Mouse (Mus musculus): ENCODE results near the gene Pbld1.

Gene Pbld1

DNA sequence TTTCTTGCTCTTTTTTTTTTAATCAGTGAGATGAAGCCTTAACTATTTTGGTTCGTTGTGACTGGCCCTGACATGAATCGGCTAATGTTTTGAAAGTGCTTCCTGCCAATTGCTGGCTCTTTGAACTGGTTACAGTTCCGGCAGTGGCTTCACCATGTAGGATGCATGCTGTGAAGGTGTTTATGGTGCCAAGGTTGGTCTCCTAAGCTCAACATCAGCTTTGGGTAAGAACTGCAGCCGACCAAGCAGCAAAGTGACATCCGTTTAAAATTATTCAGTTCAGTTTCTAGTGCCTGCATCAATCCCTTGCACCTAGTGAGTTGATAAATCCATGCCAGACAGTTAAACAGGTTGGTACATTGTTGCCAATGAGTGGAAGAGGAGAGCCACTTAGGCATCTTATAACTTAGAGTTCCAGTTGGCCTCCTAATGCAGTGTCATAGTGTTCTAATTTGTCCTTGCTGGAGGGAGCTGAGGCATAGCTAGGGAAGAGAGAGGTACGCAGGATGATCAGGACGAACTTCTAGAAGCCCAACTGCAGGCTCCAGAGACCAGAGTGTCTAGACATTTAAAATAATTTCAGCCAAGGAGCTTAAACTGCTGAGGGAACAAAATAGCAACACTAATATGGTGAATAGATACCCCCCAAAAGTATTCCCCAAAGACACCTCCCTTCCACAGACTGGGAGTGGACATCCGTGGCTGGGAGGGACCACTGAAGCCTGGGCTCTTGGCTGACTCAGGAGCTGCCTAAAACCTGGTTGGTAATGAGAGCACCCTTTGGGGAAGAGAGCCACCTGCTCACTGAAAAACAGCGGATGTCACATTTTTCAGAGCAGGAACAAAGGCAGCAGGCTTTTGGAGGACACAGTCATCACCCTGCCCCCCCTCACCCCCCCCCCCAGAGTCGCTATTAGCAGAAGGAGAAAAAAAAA is 32.9 kb downstream of the Pbld1 start:
- peak; percentile 88 for DNase-seq (ENCODE audit: low read depth, low spot score)

DNA sequence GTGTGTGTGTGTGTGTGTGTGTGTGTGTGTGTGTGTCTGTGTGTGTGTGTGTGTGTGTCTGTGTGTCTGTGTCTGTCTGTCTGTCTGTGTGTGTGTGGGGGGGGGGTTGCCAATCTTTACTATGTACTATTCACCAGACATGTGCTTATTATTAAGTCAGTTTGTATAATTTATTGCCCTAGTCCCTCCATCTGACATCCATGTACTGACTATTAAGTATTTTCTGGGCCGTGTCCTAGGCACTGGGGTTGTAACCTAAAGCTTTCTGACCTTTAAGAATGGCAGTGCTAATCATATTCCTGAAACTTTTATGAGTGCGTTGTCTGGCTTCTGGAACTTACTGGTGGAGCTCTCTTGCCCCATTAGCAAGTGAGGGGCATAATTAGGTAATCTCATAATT is 36.8 kb downstream of the Pbld1 start:
- no peak for DNase-seq (ENCODE audit: low read depth, low spot score)

GRCm38 (mm10) chr10:63098191-63098590 is 38.2 kb downstream of the Pbld1 start:
- DNase-seq (ENCODE audit: low read depth, low spot score): no peak

DNA sequence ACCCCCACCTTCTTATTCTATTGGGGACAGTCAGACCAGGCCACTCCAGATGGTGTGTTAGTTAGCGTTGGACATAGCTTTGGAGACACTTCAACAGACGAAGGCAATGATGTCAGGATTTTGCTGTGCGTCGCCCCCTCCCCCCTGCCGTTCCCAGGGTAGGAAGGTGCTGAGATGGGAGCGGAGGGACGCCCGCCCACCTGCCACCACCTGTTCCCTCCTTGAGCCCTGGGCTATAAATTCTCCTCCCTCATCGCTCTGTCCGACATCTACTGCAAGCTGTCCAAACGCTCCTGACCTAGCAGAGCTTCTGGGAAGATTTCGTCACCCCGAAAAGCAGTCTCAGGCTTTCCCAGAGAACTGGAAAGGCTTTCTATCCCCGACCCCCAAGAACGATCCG is 39.6 kb downstream of the Pbld1 start, which contains the start of gene Atoh7:
Atoh7 (plus strand) TSS at position 131 of the 400 bp plus-strand sequence.
- DNase-seq (ENCODE audit: low read depth, low spot score): peak; percentile 96

- DNase-seq (ENCODE audit: low read depth, low spot score): peak; percentile 95
Observed at GRCm38 (mm10) chr10:63099941-63100562, 40.1 kb downstream of the Pbld1 start.

DNA sequence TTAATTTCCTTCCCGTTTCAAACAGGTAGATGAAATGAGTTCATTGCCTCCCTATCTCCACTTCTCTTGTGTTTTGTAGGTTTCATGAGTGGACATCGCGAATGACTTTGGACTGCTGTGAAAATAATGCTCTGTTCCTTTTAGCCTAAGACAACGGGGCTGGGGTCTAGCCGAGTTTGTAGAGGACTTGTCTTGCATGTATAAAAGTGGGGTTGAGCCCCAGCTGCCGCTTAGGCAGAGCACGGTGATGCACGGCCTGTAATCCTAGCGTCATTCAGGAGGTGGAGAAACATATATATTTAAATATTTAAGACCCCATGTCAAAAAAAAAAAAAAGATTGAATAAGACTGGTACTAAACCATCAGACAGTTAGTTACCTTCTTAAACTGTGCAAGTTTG is 40.7 kb downstream of the Pbld1 start:
- DNase-seq (ENCODE audit: low read depth, low spot score): peak; percentile 37

- DNase-seq (ENCODE audit: low read depth, low spot score): peak; percentile 70
Observed at GRCm38 (mm10) chr10:63113027-63113604, 53.2 kb downstream of the Pbld1 start.

GRCm38 (mm10) chr10:63113716-63114360 is 53.9 kb downstream of the Pbld1 start:
- no peak for DNase-seq (ENCODE audit: low read depth, low spot score)

DNA sequence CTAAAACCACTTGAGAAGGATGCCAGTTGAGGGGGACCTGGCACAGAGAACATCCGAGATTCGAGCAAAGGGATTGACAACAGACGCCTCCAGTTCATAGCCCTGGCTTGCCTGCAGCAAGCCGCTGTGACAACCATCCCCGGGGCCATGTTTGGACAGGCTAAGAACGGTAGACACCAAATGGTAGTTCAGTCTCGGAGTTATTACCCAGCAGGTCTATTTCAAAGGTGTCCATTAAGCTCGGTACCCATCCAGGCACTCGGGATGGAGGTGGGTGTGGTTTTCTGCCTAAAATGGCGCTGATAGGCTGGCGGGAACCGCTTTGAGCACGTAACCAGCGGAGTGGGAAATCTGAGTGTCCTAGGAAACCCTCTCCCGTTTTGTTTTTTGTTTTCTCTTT is 55.9 kb downstream of the Pbld1 start:
- no peak for DNase-seq (ENCODE audit: low read depth, low spot score)

GRCm38 (mm10) chr10:63116376-63116775 is 56.4 kb downstream of the Pbld1 start:
- DNase-seq (ENCODE audit: low read depth, low spot score): no peak

DNA sequence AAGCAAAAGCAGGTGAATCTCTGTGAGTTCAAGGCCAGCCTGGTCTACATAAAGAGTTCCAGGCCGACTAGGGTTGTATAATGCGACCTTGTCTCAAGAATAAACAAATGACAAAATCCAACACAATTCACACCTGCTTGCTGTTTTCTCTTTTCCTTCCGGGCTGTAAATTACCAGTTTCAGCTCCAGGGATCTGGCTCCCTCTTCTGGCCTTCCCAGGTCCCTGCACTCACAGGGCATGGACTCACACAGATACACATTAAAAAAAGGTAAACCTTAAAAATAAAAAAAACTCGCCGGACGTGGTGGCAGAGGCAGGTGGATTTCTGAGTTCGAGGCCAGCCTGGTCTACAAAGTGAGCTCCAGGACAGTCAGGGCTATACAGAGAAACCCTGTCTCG is 57.6 kb downstream of the Pbld1 start:
- DNase-seq (ENCODE audit: low read depth, low spot score): no peak

- no peak for DNase-seq (ENCODE audit: low read depth, low spot score)
Observed at GRCm38 (mm10) chr10:63119916-63120315, 60.0 kb downstream of the Pbld1 start.

GRCm38 (mm10) chr10:63121961-63122360 is 62.0 kb downstream of the Pbld1 start:
- no peak for DNase-seq (ENCODE audit: low read depth, low spot score)

GRCm38 (mm10) chr10:63122516-63122915 is 62.6 kb downstream of the Pbld1 start:
- DNase-seq (ENCODE audit: low read depth, low spot score): peak; percentile 66

DNA sequence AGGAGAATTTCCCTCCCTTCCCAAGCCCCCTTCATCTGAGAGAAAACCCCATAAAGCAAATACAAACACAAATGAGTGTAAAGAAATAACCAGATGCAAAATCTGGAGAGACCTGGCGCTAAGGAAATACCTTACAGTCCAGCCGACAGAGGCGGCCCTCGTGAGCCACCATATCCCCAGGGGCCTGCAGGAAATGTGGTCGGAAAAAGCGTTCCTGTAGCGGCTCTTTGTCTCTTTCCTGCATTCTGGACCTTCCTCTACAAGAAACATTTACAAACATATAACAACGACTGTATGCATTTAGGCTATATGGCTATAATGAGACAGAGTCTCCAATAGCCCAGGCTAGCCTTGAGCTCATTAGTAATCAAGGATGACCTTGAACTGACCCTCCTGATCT is 63.2 kb downstream of the Pbld1 start:
- no peak for DNase-seq (ENCODE audit: low read depth, low spot score)

DNA sequence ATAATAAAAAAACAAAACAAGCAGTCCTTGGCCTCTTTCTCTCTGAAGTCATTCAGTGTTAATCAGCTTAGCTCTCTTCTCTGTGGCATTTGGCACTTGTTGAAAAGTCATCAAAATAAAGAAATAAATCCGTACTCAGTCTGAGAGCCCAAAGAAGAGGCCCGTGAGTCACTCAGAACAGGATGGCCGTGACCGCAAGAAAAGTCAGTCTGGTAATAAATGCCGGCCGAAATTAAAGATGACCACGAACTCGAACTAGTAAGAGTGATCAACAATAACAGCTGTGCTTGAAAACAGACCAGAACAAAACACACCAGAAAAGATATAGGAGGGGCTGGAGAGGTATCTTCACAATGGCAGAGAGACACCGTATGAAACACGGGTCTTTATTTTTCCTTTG is 64.1 kb downstream of the Pbld1 start:
- DNase-seq (ENCODE audit: low read depth, low spot score): no peak

GRCm38 (mm10) chr10:63125343-63125742 is 65.4 kb downstream of the Pbld1 start:
- DNase-seq (ENCODE audit: low read depth, low spot score): peak; percentile 50

- no peak for DNase-seq (ENCODE audit: low read depth, low spot score)
Observed at GRCm38 (mm10) chr10:63126116-63126515, 66.2 kb downstream of the Pbld1 start.

- no peak for DNase-seq (ENCODE audit: low read depth, low spot score)
Observed at GRCm38 (mm10) chr10:63127156-63127555, 67.2 kb downstream of the Pbld1 start.

Data from brain, adult 2 months (tissue).